Mouse (Mus musculus) right cerebral cortex, adult 18-20 months (tissue): ENCODE measurements around the gene Olfr1431.
"Not testable (repeated sequence)": the region's sequence is repeated elsewhere in the genome, so short reads cannot be mapped to it uniquely, and the experiment has no call there.

Source experiments
- DNase-seq: peaks from one replicate; pipeline ENCODE4 v3.0.0; 2022; ENCODE audit warnings: mixed read lengths

The Olfr1431 gene

DNA sequence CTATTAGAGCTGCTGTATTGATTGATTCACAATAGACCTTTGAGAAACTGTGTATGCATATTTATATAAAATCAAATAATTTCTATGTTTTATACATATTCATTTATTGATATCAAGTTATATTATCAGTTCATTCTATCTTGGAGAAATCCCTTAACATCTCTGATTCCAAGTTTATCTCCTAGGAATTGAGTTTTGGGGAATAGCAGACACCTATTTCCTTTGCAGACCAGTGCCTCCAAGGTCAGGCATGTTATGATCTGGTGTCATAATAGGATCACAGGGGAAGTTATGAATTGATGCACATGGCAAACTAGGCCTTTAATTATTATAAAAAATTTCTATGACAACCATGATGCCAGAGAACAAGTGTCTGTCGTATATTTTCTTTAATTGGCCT lies at the start of gene Olfr1431:
Gene Olfr1431 (plus strand): TSS at position 301 of the 400 bp plus-strand sequence.
- no peak for DNase-seq

DNA sequence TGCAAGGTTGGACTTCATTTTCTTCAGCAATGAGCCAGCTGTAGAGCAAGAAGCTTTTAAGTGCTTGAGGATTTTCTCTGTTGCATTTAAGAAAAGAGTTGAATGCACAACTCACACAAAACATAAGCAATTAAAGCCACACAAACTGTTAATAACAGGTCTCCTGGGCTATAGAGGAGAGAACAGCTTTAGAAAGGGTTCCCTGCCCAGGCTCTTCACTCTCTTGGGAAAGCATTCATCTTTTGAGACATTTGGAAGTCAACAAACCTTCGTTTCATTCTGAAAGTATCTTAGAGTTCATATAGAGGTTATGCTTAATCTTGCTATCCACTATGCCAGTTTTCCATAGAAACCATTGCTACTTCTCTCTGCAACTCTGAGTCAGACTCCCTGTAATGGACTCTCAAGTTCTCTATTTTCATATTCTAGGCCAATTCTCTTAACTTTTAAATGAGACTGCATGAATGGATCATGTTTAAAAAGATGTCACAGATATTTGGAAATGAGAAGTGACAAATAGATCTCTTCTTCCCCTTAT lies 30.3 kb upstream of the Olfr1431 start, which contains the start of gene Olfr1555-ps1:
Gene Olfr1555-ps1 (minus strand): TSS at position 51 of the 538 bp plus-strand sequence.
- DNase-seq, result not testable (repeated sequence)

GRCm38 (mm10) chr19:12175431-12175830 lies 25.0 kb upstream of the Olfr1431 start:
- DNase-seq, result peak; percentile 18

DNA sequence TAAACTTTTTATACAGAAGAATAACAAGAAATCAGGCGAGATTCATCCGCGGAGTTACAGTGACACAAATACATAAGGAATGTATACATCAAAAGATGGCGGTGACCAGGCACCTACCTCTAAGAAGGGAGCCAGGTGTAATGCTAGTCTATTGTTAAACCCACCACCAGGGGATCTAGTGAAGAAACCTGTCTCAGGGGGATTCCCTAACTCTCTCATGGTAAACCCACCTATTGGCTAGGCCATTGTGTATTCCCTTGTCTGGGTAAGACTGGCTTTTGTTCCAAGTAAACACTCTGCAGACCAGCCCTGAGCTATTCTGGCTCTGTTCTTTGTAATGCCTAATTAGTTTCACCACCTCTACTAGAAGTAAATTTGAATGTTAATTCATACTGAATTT lies 1.4 kb upstream of the Olfr1431 start:
- DNase-seq, result not testable (repeated sequence)

- not testable (repeated sequence) for DNase-seq
Observed at GRCm38 (mm10) chr19:12232496-12232895, 32.1 kb downstream of the Olfr1431 start, which contains the start of gene Olfr1432. Olfr1432 (minus strand) TSS chr19:12232596.

- no peak for DNase-seq
Observed at GRCm38 (mm10) chr19:12241559-12241958, 41.1 kb downstream of the Olfr1431 start, which contains the start of gene Olfr262. Olfr262 (minus strand) TSS chr19:12241659.

DNA sequence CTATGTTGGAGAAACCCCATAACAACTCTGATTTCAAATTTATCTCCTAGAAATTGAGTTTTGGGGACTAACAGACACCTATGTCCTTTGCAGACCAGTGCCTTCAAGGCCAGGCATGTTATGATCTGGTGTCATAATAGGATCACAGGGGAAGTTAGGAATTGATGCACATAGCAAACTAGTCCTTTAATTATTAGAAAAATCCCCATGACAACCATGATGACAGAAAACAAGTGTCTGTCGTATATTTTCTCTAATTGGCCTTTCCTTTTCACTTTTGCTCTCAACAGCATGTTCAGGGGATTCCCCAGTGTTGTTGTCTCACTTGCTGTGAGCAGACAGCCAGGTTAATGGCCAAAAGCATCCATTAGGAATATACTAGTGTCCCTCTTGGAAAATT lies 60.3 kb downstream of the Olfr1431 start, which contains the start of gene Olfr235:
Gene Olfr235 (plus strand): TSS at position 301 of the 400 bp plus-strand sequence.
- no peak for DNase-seq
